Mouse (Mus musculus): ENCODE results near the gene Spats2.

The Spats2 gene

DNA sequence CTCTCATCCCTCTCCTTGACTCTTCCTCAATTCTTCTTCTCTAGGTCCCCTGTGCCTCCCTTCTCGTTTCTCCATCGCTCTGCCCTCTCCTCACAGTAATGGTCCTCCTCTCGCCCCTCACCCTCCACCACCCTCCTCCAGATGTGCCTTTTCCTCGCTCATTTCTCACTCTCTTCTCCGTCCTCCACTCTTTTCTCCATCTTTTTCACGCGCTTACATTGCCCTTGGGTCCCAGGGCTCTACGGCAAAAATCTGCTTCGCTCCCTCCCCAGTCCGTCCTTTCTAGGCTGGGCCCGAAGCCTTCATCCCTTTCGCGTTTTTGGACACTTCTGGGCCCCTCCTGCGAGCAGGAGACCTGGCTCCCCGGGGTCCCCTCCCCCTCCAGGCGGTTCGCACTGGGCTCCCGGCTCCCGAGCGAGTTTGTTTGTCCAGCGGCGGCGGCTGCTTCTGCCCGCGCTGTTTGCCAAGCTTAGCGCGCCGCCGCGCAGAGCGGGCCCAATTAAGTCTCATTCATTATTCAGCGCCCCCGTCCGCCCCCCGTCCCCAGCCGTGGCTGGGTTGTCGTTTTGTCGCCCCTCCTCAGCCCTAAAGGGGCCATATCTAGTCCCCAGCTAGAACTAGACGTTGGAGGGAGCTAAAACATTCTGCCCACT lies 27.8 kb upstream of the Spats2 start:
- no peak for DNase-seq (ENCODE audit: low spot score)

DNA sequence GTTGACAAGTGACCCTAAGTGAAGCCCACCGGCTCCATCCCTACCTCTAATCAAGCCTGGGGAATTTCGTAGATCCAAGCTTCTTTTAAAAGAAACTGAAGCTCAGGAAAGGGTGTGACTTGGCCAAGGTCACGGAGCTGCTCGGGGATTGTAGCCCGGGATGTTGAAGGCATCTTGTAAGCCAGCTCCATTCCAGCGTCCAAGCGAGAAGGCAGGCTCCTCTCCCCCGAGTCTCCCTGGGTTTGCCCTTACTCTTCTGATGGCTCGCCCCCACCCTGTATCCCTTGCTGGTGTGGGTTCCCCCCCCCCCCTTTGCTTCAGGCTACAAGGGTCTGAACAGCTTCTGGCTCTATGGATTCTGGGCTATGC lies 27.2 kb upstream of the Spats2 start:
- DNase-seq (ENCODE audit: low spot score): no peak

DNA sequence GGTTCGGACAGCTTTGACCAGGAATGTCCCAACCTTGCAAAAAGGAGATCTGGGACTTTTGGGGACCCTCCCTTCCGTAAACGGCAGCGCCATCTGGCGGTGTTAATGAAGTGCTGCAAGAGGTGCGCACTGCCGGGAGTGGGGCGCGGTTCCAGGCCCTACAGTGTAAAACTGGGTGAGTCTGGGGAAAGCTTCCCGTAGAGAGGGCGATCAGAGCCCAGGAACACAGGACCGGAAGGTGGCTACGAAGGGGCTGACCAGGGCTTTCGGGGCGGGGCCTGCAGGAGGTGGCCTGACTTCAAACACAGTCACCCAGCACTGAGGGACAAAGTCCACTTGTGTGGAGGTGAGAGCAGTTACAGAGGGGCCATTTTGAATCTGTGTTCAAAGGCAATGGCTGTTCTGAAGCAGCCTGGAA lies 26.6 kb upstream of the Spats2 start:
- DNase-seq (ENCODE audit: low spot score): peak; percentile 80

DNA sequence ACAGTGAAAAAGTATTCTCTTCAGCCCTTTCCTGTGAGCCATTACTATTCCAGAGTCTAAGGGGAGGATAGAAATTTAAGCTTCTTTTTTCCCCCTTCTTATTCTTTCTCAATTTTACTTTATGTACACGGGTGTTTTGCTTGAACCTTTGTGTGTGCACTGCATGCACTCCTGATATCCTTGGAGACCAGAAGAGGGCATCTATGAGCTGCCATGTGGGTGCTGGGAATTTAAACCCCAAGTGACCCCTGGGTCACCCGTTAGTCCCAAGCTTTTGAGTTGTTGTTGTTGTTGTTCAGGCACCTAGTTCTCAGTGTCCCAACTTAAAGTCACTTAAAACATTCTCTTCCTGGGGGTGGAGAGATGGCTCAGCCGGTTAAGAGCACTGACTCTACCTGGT lies 25.7 kb upstream of the Spats2 start:
- no peak for DNase-seq (ENCODE audit: low spot score)

DNA sequence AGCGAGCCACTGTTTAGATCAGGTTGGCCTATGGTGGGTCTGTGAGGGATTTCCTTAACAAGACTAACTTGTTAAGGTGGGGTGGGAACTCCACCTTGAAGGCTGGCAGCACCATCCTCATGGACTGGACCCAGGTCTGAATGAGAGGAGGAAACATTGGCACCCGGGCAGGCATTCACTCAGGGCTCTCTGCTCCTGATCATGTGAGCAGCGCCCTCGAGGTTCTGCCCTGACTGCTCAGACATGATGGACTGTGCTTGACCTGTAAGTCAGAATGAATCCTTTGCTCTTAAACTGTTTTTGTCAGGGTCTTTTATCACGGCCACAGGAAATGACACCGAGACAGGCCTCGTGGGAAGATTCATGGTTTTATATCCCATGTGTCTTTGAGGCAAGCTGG lies 20.5 kb upstream of the Spats2 start:
- no peak for DNase-seq (ENCODE audit: low spot score)

DNA sequence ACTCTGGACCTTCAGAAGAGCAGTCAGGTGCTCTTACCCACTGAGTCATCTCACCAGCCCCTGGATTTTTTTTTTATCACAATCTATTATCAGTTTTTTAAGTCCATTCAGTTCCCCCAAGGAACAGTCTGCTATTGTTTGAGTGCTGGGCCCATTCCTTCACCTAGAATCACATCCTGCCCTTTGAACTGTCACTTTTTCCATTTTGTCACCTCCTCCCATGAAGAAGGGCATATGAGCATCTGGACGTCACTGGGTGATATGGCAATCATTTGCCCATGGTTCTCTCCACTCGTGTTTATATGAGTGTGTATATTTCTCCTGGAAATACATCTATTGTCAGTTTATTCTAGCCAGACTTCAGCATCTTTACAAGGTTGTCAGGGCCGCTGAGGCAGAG lies 17.9 kb upstream of the Spats2 start:
- DNase-seq (ENCODE audit: low spot score): no peak

DNA sequence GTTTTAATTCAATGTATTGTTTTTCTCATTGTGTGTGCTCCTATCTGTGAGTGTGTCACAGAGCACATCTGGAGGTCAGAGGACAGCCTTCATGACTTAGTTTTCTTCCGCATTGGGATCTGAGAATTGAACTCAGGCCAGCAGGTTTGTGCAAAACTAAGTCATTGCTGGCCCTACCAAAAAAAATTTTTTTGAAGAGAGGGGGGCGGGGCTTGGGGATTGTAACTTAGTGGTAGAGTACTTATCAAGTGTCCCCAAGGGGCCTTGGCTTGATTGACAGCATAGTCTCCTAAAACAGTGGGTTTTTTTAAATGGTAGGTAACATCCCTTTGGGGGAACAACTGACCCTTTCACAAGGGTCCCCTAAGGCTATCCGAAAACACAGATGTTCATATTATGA lies 14.6 kb upstream of the Spats2 start:
- DNase-seq (ENCODE audit: low spot score): no peak

DNA sequence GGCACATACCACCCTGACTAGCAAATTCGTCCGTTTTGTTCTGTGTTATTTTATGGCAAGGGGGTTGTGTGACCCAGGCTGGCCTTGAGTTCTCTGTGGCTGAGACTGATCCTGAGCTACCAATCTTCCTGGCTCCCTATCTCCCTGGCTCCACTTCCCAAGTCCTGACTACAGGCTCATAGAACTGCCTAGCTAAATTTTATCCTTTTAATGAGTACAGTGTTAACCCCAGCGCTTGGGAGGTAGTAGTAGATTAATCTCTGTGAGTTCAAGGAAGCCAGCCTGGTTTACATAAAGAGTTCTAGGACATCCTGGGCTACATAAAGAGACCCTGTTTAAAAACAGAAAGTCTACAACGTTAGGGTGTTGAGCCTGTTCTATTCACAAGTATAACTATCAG lies 13.9 kb upstream of the Spats2 start:
- no peak for DNase-seq (ENCODE audit: low spot score)

DNA sequence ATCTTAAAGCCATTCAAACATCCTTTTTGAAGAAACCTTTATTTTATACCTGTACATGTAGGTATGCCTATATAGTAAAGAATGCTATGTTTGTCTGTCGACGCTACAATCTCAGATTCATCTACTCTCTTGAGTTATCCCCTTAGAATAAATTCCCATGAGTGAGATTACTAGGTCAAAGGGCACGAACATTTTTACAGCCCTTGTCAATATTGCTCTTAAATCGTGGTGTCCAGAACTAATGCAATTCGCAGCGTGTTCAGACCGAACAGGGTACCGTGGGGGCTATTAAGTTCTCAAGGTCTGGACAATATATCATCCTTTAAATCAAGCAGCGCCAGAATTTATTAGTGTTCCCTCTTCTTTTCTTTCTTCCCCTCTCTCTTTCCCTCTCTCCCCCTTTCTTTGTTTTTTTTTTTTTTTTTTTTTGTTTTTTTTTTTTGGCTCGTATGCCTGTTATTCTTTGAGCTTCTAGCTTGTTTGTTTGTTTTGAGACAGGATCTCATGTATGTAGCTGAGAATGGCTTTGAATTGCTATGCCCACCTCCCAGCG lies 12.8 kb upstream of the Spats2 start:
- peak; percentile 63 for DNase-seq (ENCODE audit: low spot score)

DNA sequence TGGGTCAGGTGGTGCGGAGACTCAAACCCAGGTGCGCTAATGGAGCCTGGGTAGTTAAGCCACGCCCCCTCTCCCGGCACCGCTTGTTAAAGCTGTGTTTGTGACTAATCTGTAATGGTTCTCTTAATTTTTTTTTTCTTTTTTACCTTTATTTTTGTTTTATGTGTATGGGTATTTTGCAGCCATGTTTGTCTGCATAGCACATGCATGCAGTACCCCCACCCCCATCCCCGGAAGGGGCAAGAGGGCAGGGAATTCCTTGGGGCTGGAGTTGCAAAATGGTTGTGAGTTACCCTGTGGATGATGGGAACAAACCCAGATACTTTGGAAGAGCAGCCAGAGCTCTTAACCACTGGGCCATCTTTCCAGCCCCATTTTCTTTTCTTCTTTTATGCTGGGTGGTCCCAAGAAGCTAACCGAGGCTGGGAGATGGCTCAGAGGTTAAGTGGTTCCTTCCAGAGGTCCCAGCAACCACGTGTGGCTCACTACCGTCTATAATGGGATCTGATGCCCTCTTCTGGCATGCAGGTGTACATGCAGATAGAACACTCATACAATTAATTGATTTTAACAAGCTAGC lies 12.2 kb upstream of the Spats2 start:
- peak; percentile 71 for DNase-seq (ENCODE audit: low spot score)

DNA sequence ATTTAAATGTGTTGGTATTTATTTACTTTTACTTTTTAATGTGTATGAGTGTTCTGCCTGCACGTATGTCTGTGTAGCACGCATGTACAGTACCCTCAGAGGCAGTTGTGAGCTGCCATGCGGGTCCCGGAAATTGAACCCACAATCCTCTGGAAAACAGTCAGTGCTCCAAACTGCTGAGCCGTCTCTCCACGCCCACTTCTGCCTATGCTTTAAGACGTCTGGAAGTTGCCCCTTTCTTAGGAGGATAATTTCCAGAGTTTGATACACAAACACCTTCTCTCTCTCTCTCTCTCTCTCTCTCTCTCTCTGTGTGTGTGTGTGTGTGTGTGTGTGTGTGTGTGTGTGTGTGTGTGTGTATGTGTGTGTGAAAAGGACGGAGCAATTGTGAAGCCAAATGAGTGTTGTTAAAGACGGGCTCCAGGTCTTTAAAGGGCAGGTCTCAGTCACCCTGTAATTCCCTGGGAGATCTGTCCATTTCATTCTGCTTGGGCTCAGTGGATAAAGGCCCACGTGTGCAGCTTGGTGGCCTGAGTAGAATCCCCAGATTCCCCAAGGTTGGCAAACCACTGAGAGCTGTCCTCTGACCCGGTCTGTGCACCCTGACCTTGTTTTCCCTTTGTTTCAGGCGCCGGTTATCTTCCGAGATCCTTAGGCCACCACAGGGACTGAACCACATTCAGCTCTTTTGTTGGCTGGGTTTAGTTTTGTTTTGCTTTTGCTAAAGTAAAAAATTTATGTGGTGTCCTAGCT lies 11.2 kb upstream of the Spats2 start:
- no peak for DNase-seq (ENCODE audit: low spot score)

DNA sequence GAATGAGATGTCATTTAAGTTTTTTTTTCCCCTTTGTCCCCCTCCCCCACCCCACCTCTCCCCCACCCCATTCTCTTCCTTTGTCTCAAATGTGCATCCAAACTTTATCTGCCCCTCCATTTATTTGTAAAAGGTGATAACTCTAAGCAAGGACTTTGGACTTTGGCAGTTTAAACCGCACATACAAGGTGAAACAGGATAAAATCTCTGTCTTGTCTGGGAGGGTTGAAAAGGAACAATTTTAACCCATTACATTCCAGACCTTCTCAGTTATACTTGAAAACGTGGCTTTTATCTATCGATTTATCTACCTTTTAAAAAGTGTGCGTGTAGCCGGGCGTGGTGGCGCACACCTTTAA lies 10.7 kb upstream of the Spats2 start:
- no peak for DNase-seq (ENCODE audit: low spot score)

DNA sequence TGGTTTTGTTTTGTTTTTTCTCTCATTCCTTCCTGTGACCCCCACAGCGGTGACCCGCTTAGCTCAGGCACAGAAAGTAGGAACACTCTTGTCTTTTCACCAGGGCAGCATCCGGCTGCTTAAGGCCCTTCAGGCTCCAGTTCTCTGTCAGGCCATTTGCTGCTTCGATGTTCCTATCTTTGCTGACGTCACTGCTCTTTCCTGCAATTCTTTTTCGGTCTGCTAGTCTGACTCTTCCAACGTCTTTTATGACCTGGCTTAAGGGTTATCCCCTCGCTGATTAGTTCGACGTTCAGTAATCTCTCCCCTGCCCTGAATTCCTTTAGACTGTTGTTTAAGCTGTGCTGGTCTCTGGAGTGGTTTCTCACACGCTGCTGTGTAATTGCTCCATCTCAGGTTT lies 9.2 kb upstream of the Spats2 start:
- no peak for DNase-seq (ENCODE audit: low spot score)

DNA sequence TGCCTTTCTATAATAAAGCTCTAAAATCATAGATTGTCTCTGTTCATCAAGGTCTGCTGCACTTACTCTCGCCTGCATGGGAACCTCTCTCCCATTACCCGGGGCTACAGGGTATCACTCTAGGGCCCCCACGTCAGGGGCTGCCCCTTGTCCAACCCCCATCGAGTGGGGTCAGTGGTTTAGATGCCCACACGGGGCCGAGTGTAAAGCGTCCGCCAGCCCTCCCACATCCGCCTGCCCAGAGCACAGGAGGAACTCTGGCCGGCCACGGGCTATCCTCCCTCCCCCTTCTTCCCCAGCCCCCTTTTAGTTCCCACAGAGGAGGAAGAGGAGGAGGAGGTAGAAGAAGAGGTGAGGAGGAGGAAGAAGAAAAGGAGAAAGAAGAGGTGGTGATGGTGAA lies 4.9 kb upstream of the Spats2 start:
- DNase-seq (ENCODE audit: low spot score): no peak

DNA sequence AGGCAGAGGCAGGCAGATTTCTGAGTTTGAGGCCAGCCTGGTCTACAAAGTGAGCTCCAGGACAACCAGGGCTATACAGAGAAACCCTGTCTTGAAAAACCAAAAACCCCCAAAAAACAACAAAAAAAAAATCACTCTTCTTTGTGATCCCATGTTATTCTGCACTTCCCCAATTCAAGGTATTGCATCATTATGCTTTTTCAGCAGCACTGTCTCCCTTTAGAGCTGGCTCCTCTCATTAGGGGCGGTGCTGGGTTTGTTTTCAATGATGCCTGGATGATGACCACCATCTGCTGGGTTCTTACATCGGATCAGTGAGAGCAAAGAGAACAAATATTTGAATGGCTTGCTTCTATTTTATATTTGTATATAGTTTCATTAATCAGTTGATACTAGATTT lies 3.1 kb upstream of the Spats2 start:
- no peak for DNase-seq (ENCODE audit: low spot score)

DNA sequence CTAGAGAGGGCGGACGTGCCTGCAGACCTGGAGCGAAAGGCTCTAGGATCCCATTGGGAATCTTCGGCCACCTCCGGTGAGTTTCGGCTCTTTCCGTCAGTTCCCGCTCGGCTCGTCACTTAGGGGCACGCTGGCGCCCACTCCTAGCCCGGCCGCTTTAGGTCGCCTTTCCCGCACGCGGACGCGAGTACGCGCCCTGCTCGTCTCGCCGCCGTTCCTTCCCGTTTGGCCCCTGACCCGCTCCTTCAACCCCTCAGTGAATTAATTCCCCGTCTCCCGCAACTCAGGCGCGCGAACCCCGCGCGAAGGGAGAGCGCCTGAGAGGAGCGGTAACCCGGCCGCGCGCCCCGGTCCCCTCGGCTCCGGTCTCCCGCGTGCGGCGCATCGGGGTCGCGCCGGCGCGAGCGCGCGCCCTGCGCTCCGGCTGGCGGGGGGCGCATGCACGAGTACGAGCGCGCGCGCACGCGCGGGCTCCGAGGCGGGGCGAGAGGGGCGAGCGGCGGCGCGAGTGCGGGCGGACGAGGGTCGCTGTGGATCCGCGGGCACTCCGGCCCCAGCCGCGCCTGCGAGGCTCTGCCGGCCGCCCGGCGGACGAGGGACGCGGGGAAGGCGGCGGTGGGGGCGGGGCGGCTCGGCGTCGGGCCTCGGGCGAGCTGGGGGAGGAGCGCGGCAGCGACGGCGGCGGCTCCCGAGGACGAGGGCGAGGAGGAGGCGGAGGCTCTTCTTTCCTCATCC lies 532 bp downstream of the Spats2 start:
- DNase-seq (ENCODE audit: low spot score): peak; percentile 96

DNA sequence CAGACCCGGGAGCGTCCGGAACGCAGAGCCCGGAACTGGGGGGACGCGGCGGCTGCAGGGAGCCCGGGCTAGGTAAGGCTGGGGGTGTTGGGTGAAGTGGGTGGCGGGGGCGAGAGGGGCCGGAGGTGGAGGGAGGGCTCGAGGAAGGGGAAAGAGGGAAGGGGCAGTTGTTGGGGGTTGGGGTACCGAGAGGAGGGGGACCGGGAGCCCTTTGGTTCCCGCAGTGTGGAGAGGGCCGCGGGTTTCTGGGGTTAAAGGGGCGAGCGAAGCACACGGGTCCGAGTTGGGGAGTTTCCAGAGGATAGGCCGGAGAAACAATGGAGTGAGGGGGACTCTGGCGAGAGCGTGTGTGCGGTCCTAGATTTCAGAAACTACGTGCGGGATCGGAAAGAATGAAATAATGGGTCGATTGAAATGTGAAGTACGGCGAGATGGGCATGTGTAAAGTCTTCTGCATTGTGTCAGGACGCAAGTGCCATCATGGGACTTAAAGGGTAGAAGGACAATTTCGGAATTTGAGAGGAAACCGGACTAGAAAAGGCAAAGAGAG lies 1.2 kb downstream of the Spats2 start:
- peak; percentile 72 for DNase-seq (ENCODE audit: low spot score)

DNA sequence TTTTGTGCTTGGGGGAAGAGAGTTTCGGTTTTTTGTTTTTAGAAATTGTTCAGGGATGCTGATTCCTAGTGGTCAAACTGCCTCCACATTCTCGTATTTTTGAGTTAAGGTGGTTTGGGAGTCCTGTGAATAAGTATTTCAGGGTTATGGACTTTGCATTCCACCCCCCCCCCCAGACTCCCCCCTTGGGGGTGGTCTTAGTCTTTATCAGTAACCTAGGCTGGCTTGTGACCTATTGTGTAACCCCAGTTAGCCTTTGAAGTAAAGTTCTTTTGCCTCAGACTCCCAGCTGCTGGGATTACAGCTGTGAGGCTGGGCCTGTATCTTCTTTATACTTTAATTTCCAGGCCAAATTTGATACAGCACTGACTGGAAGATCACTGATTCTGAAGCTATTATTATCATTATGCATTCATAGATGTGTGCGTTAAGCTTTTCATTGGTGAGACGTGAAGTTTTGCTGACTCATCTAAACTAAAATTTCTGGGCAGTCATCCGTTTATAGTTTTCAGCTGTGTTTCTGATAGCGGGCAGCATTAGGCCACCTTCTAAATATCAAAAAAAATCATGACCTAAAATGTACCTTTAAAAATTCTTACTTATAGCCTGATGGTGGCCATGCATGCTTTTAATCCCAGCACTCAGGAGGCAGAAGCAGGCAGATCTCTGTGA lies 2.3 kb downstream of the Spats2 start:
- peak; percentile 32 for DNase-seq (ENCODE audit: low spot score)

DNA sequence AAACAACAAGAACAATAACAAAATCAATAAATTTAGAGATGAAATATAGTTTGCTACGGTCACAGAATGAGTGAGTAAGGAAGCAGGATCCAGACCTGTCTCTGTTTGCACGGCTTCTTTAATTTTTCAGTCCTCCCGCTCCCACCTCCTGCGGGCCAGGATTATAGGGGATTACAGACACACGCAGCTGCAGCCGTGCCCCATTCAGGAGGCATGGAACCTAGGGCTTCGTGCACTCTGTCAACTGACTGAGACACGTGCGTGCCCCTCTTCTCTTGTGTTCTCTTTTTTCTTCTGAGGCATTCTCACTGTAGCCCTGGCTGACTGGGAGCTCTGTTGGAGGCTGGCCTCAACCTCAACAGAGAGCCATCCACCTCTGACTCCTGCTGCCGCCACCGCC lies 3.7 kb downstream of the Spats2 start:
- no peak for DNase-seq (ENCODE audit: low spot score)

DNA sequence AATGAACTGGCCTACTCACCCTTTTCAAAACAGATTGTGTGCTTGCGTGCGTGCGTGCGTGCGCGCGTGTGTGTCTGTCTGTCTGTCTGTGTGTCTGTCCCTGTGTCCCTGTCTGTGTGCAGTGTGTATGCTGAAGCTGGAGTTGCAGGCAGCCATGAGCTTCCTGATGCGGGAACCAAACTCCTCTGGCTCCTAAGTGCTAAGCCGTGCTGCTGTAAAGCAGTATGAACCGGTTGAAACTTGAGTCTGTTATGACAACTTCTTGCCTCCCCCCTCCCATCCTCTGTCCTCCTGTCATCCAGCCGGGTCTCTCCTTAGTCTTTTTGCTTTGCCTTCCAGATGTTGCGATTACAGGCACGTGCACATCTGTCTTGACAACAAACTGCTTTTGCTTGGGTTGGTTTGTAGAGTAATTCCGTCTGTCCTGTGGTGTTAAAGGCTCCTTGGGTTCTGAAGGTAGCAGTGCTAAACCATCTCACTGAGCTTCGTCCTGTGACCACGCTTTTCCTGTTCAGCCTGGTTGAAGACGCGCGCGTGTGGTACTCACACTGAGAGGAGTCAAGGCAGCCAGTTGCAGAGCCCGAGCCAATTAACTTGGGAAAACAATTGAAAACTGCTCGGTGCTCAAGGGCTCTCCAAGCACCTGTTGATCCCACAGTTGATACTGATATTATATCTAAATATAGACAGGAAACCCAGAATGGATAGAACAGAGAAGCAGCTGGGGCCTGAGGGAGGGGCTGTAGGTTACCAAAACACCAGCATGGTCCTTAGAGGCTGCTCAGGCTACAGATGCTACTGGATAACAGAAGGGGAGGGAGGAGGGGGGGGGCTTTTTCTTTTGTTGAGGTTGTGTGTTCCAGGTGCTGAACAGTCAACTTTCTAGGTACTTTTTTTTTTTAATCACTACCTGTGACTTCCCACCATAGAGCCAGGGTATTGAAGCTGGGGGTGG lies 4.5 kb downstream of the Spats2 start:
- DNase-seq (ENCODE audit: low spot score): peak; percentile 62

DNA sequence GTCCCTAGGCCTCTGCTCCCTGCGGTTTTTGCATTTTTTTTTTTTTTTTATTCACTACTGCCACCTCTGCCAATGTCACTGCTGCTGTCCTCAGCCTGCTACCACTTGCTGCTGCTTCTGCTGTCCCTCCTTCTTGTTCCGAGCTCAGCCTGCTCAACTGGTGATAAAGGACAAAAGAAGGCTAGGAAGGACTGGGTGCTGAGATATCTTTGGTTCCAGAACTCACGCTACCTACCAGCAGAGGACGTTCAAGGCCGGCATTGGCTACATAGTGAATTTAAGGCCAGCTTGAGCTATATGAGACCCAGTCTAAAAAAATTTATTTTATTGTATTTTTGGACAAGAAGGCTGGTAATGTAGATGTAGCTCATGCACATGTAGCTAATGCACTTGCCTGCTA lies 12.7 kb downstream of the Spats2 start:
- DNase-seq (ENCODE audit: low spot score): no peak
